Mouse (Mus musculus): ENCODE measurements around the gene Tulp2.

Gene Tulp2

GRCm38 (mm10) chr7:45558907-45559306, 77.2 kb downstream of the Tulp2 start:
- POLR2A ChIA-PET, result interaction anchor here (0.6 to 46.0 kb wide), 78 partner anchors 5 to 743 kb away, joined by 3 to 1068 read pairs (median 6); partner anchors contain the start of genes Plekha4 (in 4 of the 4), Ppp1r15a (in 4 of the 4), Bax (in 2 of the 4) and Bcat2 (in 2 of the 4)
- CTCF ChIA-PET, result interaction anchor here (0.5 to 4.2 kb wide), 26 partner anchors 8 to 526 kb away, joined by 3 to 27 read pairs (median 4); partner anchors contain the start of gene Gys1 (in 1 of the 4)

DNA sequence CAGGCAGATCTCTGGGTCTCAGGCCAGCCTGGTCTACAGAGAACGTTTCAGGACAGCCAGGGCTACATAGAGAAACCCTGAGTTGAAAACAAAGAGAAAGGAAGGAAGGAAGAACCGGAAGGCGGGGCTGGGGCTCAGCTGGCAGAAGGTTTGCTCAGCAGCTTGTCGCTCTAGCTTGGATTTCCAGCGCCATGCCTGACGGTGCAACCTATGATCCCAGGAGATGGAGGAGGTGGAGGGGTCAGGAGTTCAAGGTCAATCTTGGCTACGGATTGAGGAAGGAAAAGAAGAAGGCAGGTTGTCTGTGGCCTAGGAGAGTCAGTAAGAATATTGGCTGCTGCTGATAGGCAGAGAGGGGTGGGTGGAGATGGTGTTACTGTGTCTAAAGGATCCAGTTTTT, 78.6 kb downstream of the Tulp2 start:
- CTCF ChIA-PET, result interaction anchor here (0.6 to 4.2 kb wide), 19 partner anchors 8 to 413 kb away, joined by 3 to 27 read pairs (median 4); partner anchors contain the start of gene Nucb1 (in 1 of the 4)

GRCm38 (mm10) chr7:45560843-45561623, 79.4 kb downstream of the Tulp2 start:
- ChIA-PET CTCF (interaction anchor here (0.5 to 4.2 kb wide), 26 partner anchors 10 to 386 kb away, joined by 3 to 27 read pairs (median 4); partner anchors contain the start of genes Nucb1 (in 1 of the 4), Syngr4 (in 1 of the 4) and Tmem143 (in 1 of the 4)), POLR2A (interaction anchor here (0.5 to 46.0 kb wide), 50 partner anchors 7 to 574 kb away, joined by 3 to 1068 read pairs (median 5); partner anchors contain the start of genes Plekha4 (in 3 of the 4), Ppp1r15a (in 3 of the 4), Bax (in 2 of the 4) and Bcat2 (in 2 of the 4))

More for the DNA sequence above, 78.6 kb downstream of the Tulp2 start:
- POLR2A ChIA-PET, result interaction anchor here (0.6 to 46.0 kb wide), 54 partner anchors 6 to 455 kb away, joined by 3 to 1068 read pairs (median 6); partner anchors contain the start of genes Ftl1 (in 3 of the 4), Plekha4 (in 3 of the 4), Ppp1r15a (in 3 of the 4) and Bax (in 2 of the 4)

- ChIA-PET POLR2A (interaction anchor here (0.5 to 46.0 kb wide), 42 partner anchors 8 to 575 kb away, joined by 3 to 1068 read pairs (median 5); partner anchors contain the start of genes Bax (in 2 of the 4), Bcat2 (in 2 of the 4), Plekha4 (in 2 of the 4) and Ppp1r15a (in 2 of the 4)), CTCF (interaction anchor here in 3 of 4 experiments (0.6 to 4.2 kb wide), 21 partner anchors 9 to 139 kb away, joined by 3 to 27 read pairs (median 5); partner anchors contain the start of gene Nucb1 (in 1 of the 3))
Measured at GRCm38 (mm10) chr7:45561624-45562520, 80.2 kb downstream of the Tulp2 start.

DNA sequence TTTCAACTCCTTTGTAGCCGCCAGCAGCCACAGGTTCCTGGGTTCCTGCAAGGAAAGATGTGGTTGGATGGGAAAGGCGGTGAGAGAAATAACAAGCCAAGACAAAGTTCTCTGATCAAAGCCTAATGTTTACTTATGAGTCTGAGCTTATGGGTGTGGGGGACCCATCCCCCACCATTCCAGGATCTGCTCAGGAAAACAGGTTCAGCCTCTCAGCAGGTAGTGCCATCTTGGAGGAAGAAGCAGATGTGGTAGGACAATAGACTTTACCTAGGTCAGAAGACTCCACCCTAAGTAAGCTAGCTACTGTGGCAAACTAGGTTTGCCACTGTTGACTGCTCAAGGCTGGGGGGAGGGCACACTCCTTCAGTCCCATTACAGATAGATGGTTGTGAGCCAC, 83.1 kb downstream of the Tulp2 start:
- ChIA-PET CTCF (interaction anchor here in 2 of 4 experiments (0.8 to 2.3 kb wide), 4 partner anchors 9 to 25 kb away, joined by 4 to 13 read pairs (median 6); no protein-coding TSS in a partner anchor), POLR2A (interaction anchor here (0.7 to 46.0 kb wide), 16 partner anchors 6 to 105 kb away, joined by 3 to 1068 read pairs (median 60); partner anchors contain the start of genes Plekha4 (in 3 of the 4), Ppp1r15a (in 3 of the 4), Bax (in 2 of the 4) and Ftl1 (in 2 of the 4))

DNA sequence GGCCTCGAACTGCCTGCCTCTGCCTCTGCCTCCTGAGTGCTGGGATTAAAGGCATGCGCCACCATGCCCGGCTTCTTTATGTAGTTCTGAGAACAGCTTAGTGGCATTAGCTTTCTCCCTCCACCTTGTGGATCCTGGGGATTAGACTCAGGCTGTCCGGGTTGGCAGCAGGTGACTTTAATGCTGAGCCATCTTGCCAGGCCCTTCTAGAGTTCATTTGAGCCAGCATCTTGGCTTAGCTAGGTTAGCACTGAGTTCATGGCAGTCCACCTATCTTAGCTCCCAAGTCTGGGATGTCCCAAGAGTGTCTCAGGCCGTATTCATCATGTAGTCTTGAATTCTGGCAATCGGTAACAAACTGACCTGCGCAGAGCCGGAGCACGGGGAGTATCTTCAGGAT, 83.8 kb downstream of the Tulp2 start:
- CTCF ChIA-PET, result interaction anchor here in 2 of 4 experiments (1.0 to 2.3 kb wide), 5 partner anchors 9 to 24 kb away, joined by 4 to 13 read pairs (median 5); no protein-coding TSS in a partner anchor

GRCm38 (mm10) chr7:45567112-45567779, 85.6 kb downstream of the Tulp2 start:
- CTCF ChIA-PET, result interaction anchor here (0.6 to 2.6 kb wide), 19 partner anchors 7 to 262 kb away, joined by 3 to 17 read pairs (median 5); partner anchors contain the start of gene Dhdh (in 1 of the 4)
- POLR2A ChIA-PET, result interaction anchor here (0.5 to 46.0 kb wide), 70 partner anchors 5 to 413 kb away, joined by 3 to 1068 read pairs (median 8); partner anchors contain the start of genes Bax (in 3 of the 4), Ftl1 (in 3 of the 4), Hsd17b14 (in 3 of the 4) and Plekha4 (in 3 of the 4)

More for the DNA sequence above, 83.8 kb downstream of the Tulp2 start:
- POLR2A ChIA-PET, result interaction anchor here (0.7 to 46.0 kb wide), 27 partner anchors 7 to 169 kb away, joined by 3 to 1068 read pairs (median 11); partner anchors contain the start of genes Ftl1 (in 3 of the 4), Bax (in 2 of the 4), Hsd17b14 (in 2 of the 4) and Plekha4 (in 2 of the 4)

GRCm38 (mm10) chr7:45567780-45568516, 86.3 kb downstream of the Tulp2 start:
- ChIA-PET CTCF (interaction anchor here (0.6 to 2.6 kb wide), 29 partner anchors 8 to 306 kb away, joined by 3 to 17 read pairs (median 4); partner anchors contain the start of genes Dhdh (in 1 of the 4) and Ruvbl2 (in 1 of the 4)), POLR2A (interaction anchor here (0.5 to 46.0 kb wide), 99 partner anchors 4 to 858 kb away, joined by 3 to 1068 read pairs (median 6); partner anchors contain the start of genes Bax (in 3 of the 4), Ftl1 (in 3 of the 4), Hsd17b14 (in 3 of the 4) and Plekha4 (in 3 of the 4))

GRCm38 (mm10) chr7:45568601-45569473, 87.2 kb downstream of the Tulp2 start:
- ChIA-PET CTCF (interaction anchor here (0.6 to 2.6 kb wide), 28 partner anchors 9 to 263 kb away, joined by 3 to 17 read pairs (median 4); partner anchors contain the start of gene Ruvbl2 (in 1 of the 4)), POLR2A (interaction anchor here (0.5 to 46.0 kb wide), 101 partner anchors 3 to 1195 kb away, joined by 3 to 1068 read pairs (median 6); partner anchors contain the start of genes Bax (in 3 of the 4), Ftl1 (in 3 of the 4), Hsd17b14 (in 3 of the 4) and Plekha4 (in 3 of the 4))

DNA sequence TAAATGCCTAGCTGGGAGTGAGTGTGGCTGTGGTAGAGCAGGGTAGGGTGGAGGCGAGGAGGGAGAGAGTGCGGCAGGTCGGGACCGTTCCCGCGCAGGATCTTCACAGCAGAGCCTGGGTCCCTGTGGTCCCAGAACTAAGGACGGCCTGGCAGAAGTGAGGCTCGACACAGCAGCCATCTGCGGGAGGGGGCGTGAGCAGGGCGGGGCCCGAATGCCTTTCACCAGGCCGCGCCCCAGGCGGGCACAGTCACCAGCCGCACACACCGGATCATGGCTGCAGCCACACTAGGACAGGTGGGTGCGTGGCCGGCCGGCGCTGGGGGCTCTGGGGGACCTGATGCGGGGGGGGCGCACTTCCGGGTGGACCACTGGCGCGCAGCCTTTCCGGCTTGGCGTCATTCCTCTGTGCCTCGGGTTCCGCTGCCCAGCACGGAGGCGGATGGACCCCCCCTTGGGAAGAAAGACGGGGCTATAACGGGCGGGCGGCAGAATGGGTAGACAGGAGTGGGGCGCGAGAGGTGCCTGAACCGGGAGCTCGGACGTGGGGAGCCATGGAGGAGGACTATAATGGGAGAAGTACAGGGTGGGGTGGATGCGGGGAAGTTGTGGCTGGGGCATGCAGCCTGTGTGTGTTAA, 88.5 kb downstream of the Tulp2 start, which contains the start of gene Bcat2:
Gene Bcat2 (plus strand): TSS at position 51 of the 639 bp plus-strand sequence.
- ChIA-PET CTCF (interaction anchor here in 2 of 4 experiments (0.5 to 1.6 kb wide), 3 partner anchors 19 to 1793 kb away, joined by 3 to 5 read pairs (median 3); no protein-coding TSS in a partner anchor), POLR2A (interaction anchor here in 3 of 4 experiments (0.6 to 46.0 kb wide), 26 partner anchors 12 to 175 kb away, joined by 3 to 1068 read pairs (median 22); partner anchors contain the start of genes Plekha4 (in 3 of the 3), Ppp1r15a (in 3 of the 3), Bax (in 2 of the 3) and Hsd17b14 (in 2 of the 3))

DNA sequence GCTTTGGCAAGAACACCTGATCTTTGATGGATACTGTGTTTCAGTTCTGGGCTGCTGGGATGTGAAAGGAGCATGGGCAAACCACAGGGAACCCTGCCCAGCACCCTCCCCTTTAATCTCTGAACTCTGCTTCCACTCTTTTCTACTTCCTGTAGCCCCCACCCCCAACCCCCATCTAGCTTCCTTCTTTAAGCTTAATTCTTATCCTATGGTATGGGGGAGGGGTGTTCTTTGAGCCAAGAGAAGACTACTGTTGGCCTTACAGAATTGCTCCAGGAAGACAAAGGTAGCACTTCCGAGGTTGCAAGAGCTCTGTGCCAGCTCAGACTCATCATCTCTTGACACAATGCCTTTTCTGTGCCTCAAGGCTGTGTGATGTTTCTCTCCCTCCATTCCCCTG, 90.3 kb downstream of the Tulp2 start:
- CTCF ChIA-PET, result interaction anchor here in 3 of 4 experiments (0.5 to 1.4 kb wide), 5 partner anchors 11 to 329 kb away, joined by 3 to 5 read pairs (median 3); no protein-coding TSS in a partner anchor
- POLR2A ChIA-PET, result interaction anchor here (0.5 to 46.0 kb wide), 29 partner anchors 10 to 257 kb away, joined by 3 to 1068 read pairs (median 4); partner anchors contain the start of genes Plekha4 (in 3 of the 4), Ppp1r15a (in 3 of the 4), Hsd17b14 (in 2 of the 4) and Tulp2 (in 2 of the 4)

Data from embryonic stem cell, embryonic (primary cell).